Comparison of ENCODE assay signal across 31 mouse cellular contexts in the genomic region with DNA sequence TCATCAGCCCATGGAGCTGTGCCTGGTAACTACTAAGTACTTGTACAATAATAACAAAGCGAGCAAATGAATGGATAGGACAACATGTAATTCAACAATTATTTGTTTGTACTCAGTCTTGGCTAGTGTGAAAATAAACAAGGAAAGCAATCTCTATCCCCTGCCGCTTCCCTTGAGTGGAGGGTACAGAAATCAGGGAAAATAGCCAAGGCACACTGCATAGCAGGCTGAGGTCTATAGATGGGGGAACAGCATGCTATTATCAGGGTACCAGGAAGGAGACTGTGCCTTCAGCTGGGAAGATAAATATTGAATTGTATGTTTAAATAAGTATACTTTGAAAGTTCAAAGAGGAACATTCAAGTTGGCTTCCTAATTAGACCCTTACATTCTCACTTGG. TPM values are rescaled to one million over a fixed set of nuclear protein-coding genes. Genes with fewer than 3 reads are reported as not detected.
A peak's percentile ranks its signal among the peaks of the same experiment; 100 is the strongest.
DNase-seq lines count a peak whose midpoint lies in the region; ATAC-seq and TF ChIP-seq lines count a peak whose summit lies in the region.
"Had no signal": no experiment of that assay in that cellular context is flagged by ENCODE, and none has a peak within 500 bp of the region (broad histone marks: within the 10 kb centered on the region; RNA-seq: fewer than 3 reads in every experiment).

No protein-coding gene starts in this region.

- H3K4me3 ChIP-seq in hindbrain, embryonic 16.5 days (ENCODE audit: low read length) = no peak overlapping the region
- H3K4me3 ChIP-seq in hindbrain, postnatal 0 days (ENCODE audit: low read length) = no peak overlapping the region
- H3K4me3 ChIP-seq in midbrain, embryonic 16.5 days (ENCODE audit: low read depth, low read length) = no peak overlapping the region
- no peak overlapping the region for H3K4me3 ChIP-seq in midbrain, embryonic 10.5 days
- H3K4me3 ChIP-seq: embryonic facial prominence, embryonic 10.5 days; embryonic facial prominence, embryonic 13.5 days; erythroblast, embryonic 14.5 days; forebrain, embryonic 12.5 days; forebrain, embryonic 15.5 days; heart, adult 2 months; heart, embryonic 10.5 days; hindbrain, embryonic 12.5 days; intestine, embryonic 15.5 days had no signal

- WGBS in hindbrain, embryonic 16.5 days = 60% methylated on average over 2 of the region's 2 CpGs
- 51% methylated on average over 2 of the region's 2 CpGs for WGBS in hindbrain, postnatal 0 days
- WGBS in midbrain, embryonic 16.5 days = 86% methylated on average over 2 of the region's 2 CpGs
- WGBS in midbrain, embryonic 10.5 days = 86% methylated on average over 2 of the region's 2 CpGs

- no peak overlapping the region for H3K4me2 ChIP-seq in hindbrain, embryonic 16.5 days (ENCODE audit: low read length)
- H3K4me2 ChIP-seq in hindbrain, postnatal 0 days (ENCODE audit: low read depth, low read length) = no peak overlapping the region
- no peak overlapping the region for H3K4me2 ChIP-seq in midbrain, embryonic 16.5 days (ENCODE audit: low read length)
- H3K4me2 ChIP-seq: embryonic facial prominence, embryonic 13.5 days; forebrain, embryonic 12.5 days; forebrain, embryonic 15.5 days; hindbrain, embryonic 12.5 days; intestine, embryonic 15.5 days had no signal

- no peak overlapping the region for H3K9ac ChIP-seq in hindbrain, embryonic 16.5 days (ENCODE audit: low read depth, low read length)
- no peak overlapping the region for H3K9ac ChIP-seq in hindbrain, postnatal 0 days (replicated peaks; ENCODE audit: low read length)
- no peak overlapping the region for H3K9ac ChIP-seq in midbrain, embryonic 16.5 days (ENCODE audit: low read depth, low read length)
- H3K9ac ChIP-seq: embryonic facial prominence, embryonic 13.5 days; forebrain, embryonic 12.5 days; forebrain, embryonic 15.5 days; hindbrain, embryonic 12.5 days; intestine, embryonic 15.5 days had no signal

- no peak for TF ChIP-seq CTCF in hindbrain, postnatal 0 days (IDR thresholded peaks at IDR 0.05; ENCODE audit: low read depth)
- TF ChIP-seq CTCF in brain, embryonic 14.5 days (IDR thresholded peaks at IDR 0.05; ENCODE audit: borderline replicate concordance, extremely low read depth, insufficient read depth, insufficient read length) = no peak

- H3K27ac ChIP-seq in hindbrain, embryonic 16.5 days (ENCODE audit: low read depth, low read length) = no peak overlapping the region
- no peak overlapping the region for H3K27ac ChIP-seq in hindbrain, postnatal 0 days
- H3K27ac ChIP-seq in midbrain, embryonic 16.5 days (ENCODE audit: low read length) = no peak overlapping the region
- no peak overlapping the region for H3K27ac ChIP-seq in midbrain, embryonic 10.5 days (replicated peaks)
- H3K27ac ChIP-seq: embryonic facial prominence, embryonic 10.5 days; embryonic facial prominence, embryonic 13.5 days; forebrain, embryonic 12.5 days; forebrain, embryonic 15.5 days; heart, adult 2 months; heart, embryonic 10.5 days; hindbrain, embryonic 12.5 days; intestine, embryonic 15.5 days had no signal

- no peak for DNase-seq in hindbrain, postnatal 0 days (ENCODE audit: low spot score)
- DNase-seq in midbrain, embryonic 10.5 days (ENCODE audit: low spot score) = no peak
- DNase-seq in brain, embryonic 14.5 days (ENCODE audit: low read depth) = peak; percentile 8
- DNase-seq in cerebellum, adult 11 months = no peak
- DNase-seq: adrenal gland, adult 2 months; adrenal gland, postnatal 14 days; cerebellum, adult 2 months; cerebellum, postnatal 36 days; embryo, embryonic 11 days; gastrocnemius, postnatal 25 days; heart, adult 2 months had no signal

- TF ChIP-seq POLR2A in brain, embryonic 14.5 days (IDR thresholded peaks at IDR 0.05; ENCODE audit: borderline replicate concordance, extremely low read depth, insufficient read depth, insufficient read length, poor library complexity, severe bottlenecking) = no peak

- H3K9me3 ChIP-seq in hindbrain, embryonic 16.5 days (ENCODE audit: control insufficient read depth, low read length) = no peaks in the 10 kb centered on the region
- no peaks in the 10 kb centered on the region for H3K9me3 ChIP-seq in hindbrain, postnatal 0 days (ENCODE audit: low read length)
- no peaks in the 10 kb centered on the region for H3K9me3 ChIP-seq in midbrain, embryonic 16.5 days (replicated peaks; ENCODE audit: control insufficient read depth, low read length, poor library complexity, severe bottlenecking)
- H3K9me3 ChIP-seq in midbrain, embryonic 10.5 days (replicated peaks) = no peaks in the 10 kb centered on the region
- H3K9me3 ChIP-seq: embryonic facial prominence, embryonic 10.5 days; embryonic facial prominence, embryonic 13.5 days; forebrain, embryonic 12.5 days; forebrain, embryonic 15.5 days; heart, embryonic 10.5 days; hindbrain, embryonic 12.5 days; intestine, embryonic 15.5 days had no signal

- H3K27me3 ChIP-seq in hindbrain, embryonic 16.5 days (replicated peaks; ENCODE audit: control insufficient read depth, insufficient read depth, low read length) = no peaks in the 10 kb centered on the region
- no peaks in the 10 kb centered on the region for H3K27me3 ChIP-seq in hindbrain, postnatal 0 days (ENCODE audit: insufficient read depth, low read length)
- H3K27me3 ChIP-seq in midbrain, embryonic 16.5 days (ENCODE audit: control insufficient read depth, insufficient read depth, low read depth, low read length) = no peaks in the 10 kb centered on the region
- H3K27me3 ChIP-seq in midbrain, embryonic 10.5 days (ENCODE audit: low read depth, poor library complexity, severe bottlenecking) = no peaks in the 10 kb centered on the region
- H3K27me3 ChIP-seq: embryonic facial prominence, embryonic 13.5 days; forebrain, embryonic 12.5 days; forebrain, embryonic 15.5 days; hindbrain, embryonic 12.5 days; intestine, embryonic 15.5 days had no signal

- ATAC-seq in hindbrain, embryonic 16.5 days = 0 out of 2 replicates have a peak, but pooled peaks have one; percentile 65
- ATAC-seq in hindbrain, postnatal 0 days = no peak
- ATAC-seq in midbrain, embryonic 16.5 days = peak; percentile 29; the same call in 1 of the 2 replicates
- ATAC-seq: CD4-positive, CD25-positive, alpha-beta regulatory T cell, adult 4 months; forebrain, embryonic 15.5 days; intestine, embryonic 15.5 days had no signal

- no peaks in the 10 kb centered on the region for H3K36me3 ChIP-seq in hindbrain, embryonic 16.5 days (ENCODE audit: control insufficient read depth, insufficient read depth, low read length)
- no peaks in the 10 kb centered on the region for H3K36me3 ChIP-seq in hindbrain, postnatal 0 days (ENCODE audit: insufficient read depth, low read length)
- H3K36me3 ChIP-seq in midbrain, embryonic 16.5 days (ENCODE audit: control insufficient read depth, insufficient read depth, low read length) = no peaks in the 10 kb centered on the region
- no peaks in the 10 kb centered on the region for H3K36me3 ChIP-seq in midbrain, embryonic 10.5 days
- H3K36me3 ChIP-seq: embryonic facial prominence, embryonic 10.5 days; embryonic facial prominence, embryonic 13.5 days; forebrain, embryonic 12.5 days; forebrain, embryonic 15.5 days; heart, embryonic 10.5 days; hindbrain, embryonic 12.5 days; intestine, embryonic 15.5 days had no signal

- H3K4me1 ChIP-seq in hindbrain, embryonic 16.5 days (ENCODE audit: control insufficient read depth, insufficient read depth, low read depth, low read length) = no peaks in the 10 kb centered on the region
- H3K4me1 ChIP-seq in hindbrain, postnatal 0 days (ENCODE audit: insufficient read depth, low read length) = no peaks in the 10 kb centered on the region
- H3K4me1 ChIP-seq in midbrain, embryonic 16.5 days (ENCODE audit: control insufficient read depth, insufficient read depth, low read length) = no peaks in the 10 kb centered on the region
- no peaks in the 10 kb centered on the region for H3K4me1 ChIP-seq in midbrain, embryonic 10.5 days
- H3K4me1 ChIP-seq: embryonic facial prominence, embryonic 10.5 days; embryonic facial prominence, embryonic 13.5 days; forebrain, embryonic 12.5 days; forebrain, embryonic 15.5 days; heart, embryonic 10.5 days; hindbrain, embryonic 12.5 days; intestine, embryonic 15.5 days had no signal

RNA-seq across cellular contexts. Expression of gene Anxa10, which starts 41.1 kb away (rescaled TPM):
- polyA plus RNA-seq in hindbrain, embryonic 16.5 days (2015; fragmentation: Nextera tagmentation; extraction: Ambion mirVana) = not detected in 2 replicates
- 0.18 TPM in 1 of 2 replicates, not detected in the other for total RNA-seq in hindbrain, postnatal 0 days (2014; rRNA removed)
- 0.11 TPM in 1 of 2 replicates, not detected in the other for polyA plus RNA-seq in hindbrain, postnatal 0 days (2015; fragmentation: Nextera tagmentation; extraction: Ambion mirVana)
- polyA plus RNA-seq in midbrain, embryonic 16.5 days (2015; fragmentation: Nextera tagmentation; extraction: Ambion mirVana) = not detected in 2 replicates
- not detected in 2 replicates for polyA plus RNA-seq in midbrain, embryonic 10.5 days (2016; fragmentation: Nextera tagmentation; extraction: Ambion mirVana)
- 0.07 TPM in 1 of 2 replicates, not detected in the other for polyA plus RNA-seq in brain, embryonic 14.5 days (2012; rRNA removed)
- total RNA-seq: adrenal gland, adult 2 months; adrenal gland, postnatal 14 days; adrenal gland, postnatal 4 days; gastrocnemius, adult 8-10 months; gastrocnemius, postnatal 25 days; heart, adult 2 months; heart, postnatal 25 days; hematopoietic stem cell, adult 5-6 weeks; MEL had no signal
- polyA plus RNA-seq: adrenal gland, adult 2 months; C2C12; CD4-positive, CD25-positive, alpha-beta regulatory T cell, adult 4 months; embryonic facial prominence, embryonic 10.5 days; embryonic facial prominence, embryonic 13.5 days; erythroblast, embryonic 14.5 days; forebrain, embryonic 12.5 days; forebrain, embryonic 15.5 days; gonadal fat pad, adult 2 months; heart, adult 2 months; heart, embryonic 10.5 days; heart, embryonic 14.5 days; heart, postnatal 0 days; hindbrain, embryonic 12.5 days had no signal
